ENCODE assay signal across 9 mouse cellular contexts in the genomic region with DNA sequence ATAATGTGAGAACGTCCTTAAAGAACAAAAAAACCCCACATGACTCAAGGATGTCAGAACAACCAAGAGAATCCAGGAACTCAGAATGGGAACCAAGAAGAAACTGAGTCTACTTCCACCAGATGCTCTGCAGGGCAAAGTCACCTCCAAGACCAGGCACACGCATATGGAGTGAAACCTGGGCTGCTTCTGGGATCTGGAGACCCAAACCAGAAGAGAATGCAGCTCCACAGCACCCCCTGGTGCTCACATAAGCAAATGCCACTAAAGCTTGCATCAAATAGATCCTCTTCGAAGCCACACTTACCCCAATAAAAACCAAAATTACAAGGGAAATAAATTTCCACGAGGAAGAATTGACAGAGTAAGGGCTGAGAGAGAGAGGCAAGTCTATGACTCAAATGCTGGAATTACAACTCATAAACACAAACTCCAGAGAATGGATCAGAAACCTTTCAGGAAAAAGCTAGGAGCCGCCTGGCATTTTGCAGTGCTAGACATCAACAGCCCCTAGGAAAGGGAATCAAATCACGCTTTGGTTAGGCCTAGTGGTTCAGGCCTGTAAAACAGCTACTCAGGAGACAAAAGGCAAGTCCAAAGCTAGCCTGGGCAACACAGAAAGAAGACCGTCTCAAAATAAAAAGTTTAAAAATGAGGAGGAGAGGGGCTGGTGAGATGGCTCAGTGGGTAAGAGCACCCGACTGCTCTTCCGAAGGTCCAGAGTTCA. TPM values are rescaled to one million over a fixed set of nuclear protein-coding genes. Genes with fewer than 3 reads are reported as not detected.
A peak's percentile ranks its signal among the peaks of the same experiment; 100 is the strongest.
DNase-seq lines count a peak whose midpoint lies in the region; ATAC-seq lines count a peak whose summit lies in the region.
"Had no signal": no experiment of that assay in that cellular context is flagged by ENCODE, and none has a peak within 500 bp of the region (broad histone marks: within the 10 kb centered on the region; RNA-seq: fewer than 3 reads in every experiment).

No protein-coding gene starts in this region.

- peak; percentile 52; the same call in 1 of the 2 replicates for ATAC-seq in kidney, embryonic 16.5 days (ENCODE audit: low FRiP score, low TSS enrichment)
- no peak for ATAC-seq in limb, embryonic 15.5 days (ENCODE audit: insufficient number of reproducible peaks, low FRiP score, low TSS enrichment, low read depth)
- no peak for ATAC-seq in inflammation-experienced regulatory T-cells, adult 6 months

- peak; percentile 71 to 74 for DNase-seq in B cell, adult 2 months
- DNase-seq in MN1 (ENCODE audit: low spot score), result peak; percentile 88
- peak; percentile 55 for DNase-seq in cerebellum, adult 9-10 months
- peak; percentile 26 to 61 for DNase-seq in gastrocnemius, postnatal 4 days (ENCODE audit: low spot score in 2 of 2)
- DNase-seq in right cerebral cortex, adult 2 months (ENCODE audit: low spot score in 2 of 2), result peak; percentile 68 to 71

- H3K4me1 ChIP-seq in kidney, embryonic 16.5 days (ENCODE audit: insufficient read depth, low read length), result peaks cover 29% of the 10 kb centered on the region
- H3K4me1 ChIP-seq in limb, embryonic 15.5 days, result peaks cover 11% of the 10 kb centered on the region; the same call in 1 of the 2 replicates
- H3K4me1 ChIP-seq: hindbrain, embryonic 15.5 days had no signal

- peaks cover 42% of the 10 kb centered on the region for H3K36me3 ChIP-seq in kidney, embryonic 16.5 days (ENCODE audit: insufficient read depth, low read length)
- H3K36me3 ChIP-seq in limb, embryonic 15.5 days, result peaks cover 66% of the 10 kb centered on the region

- H3K9me3 ChIP-seq in kidney, embryonic 16.5 days (ENCODE audit: low read length), result no peaks in the 10 kb centered on the region
- no peaks in the 10 kb centered on the region for H3K9me3 ChIP-seq in limb, embryonic 15.5 days
- H3K9me3 ChIP-seq: hindbrain, embryonic 15.5 days had no signal

- no peaks in the 10 kb centered on the region for H3K27me3 ChIP-seq in kidney, embryonic 16.5 days (ENCODE audit: insufficient read depth, low read length)
- no peaks in the 10 kb centered on the region for H3K27me3 ChIP-seq in limb, embryonic 15.5 days
- H3K27me3 ChIP-seq: hindbrain, embryonic 15.5 days had no signal

- no peak overlapping the region for H3K9ac ChIP-seq in kidney, embryonic 16.5 days (replicated peaks; ENCODE audit: low read length)
- no peak overlapping the region for H3K9ac ChIP-seq in limb, embryonic 15.5 days
- H3K9ac ChIP-seq: hindbrain, embryonic 15.5 days had no signal

- no peak overlapping the region for H3K4me2 ChIP-seq in kidney, embryonic 16.5 days (replicated peaks; ENCODE audit: low read depth, low read length)
- no peak overlapping the region for H3K4me2 ChIP-seq in limb, embryonic 15.5 days
- H3K4me2 ChIP-seq: hindbrain, embryonic 15.5 days had no signal

- peak overlapping the region; percentile 88 for H3K27ac ChIP-seq in kidney, embryonic 16.5 days (ENCODE audit: low read length)
- H3K27ac ChIP-seq in limb, embryonic 15.5 days, result peak overlapping the region; percentile 8; the same call in 1 of the 2 replicates
- H3K27ac ChIP-seq: hindbrain, embryonic 15.5 days had no signal

- no peak overlapping the region for H3K4me3 ChIP-seq in kidney, embryonic 16.5 days (ENCODE audit: low read length)
- no peak overlapping the region for H3K4me3 ChIP-seq in limb, embryonic 15.5 days
- H3K4me3 ChIP-seq: hindbrain, embryonic 15.5 days had no signal

- 49% methylated on average over 9 of the region's 9 CpGs for WGBS in kidney, embryonic 16.5 days
- WGBS in limb, embryonic 15.5 days, result 57% methylated on average over 9 of the region's 9 CpGs

RNA-seq across cellular contexts. Expression of a gene that starts 13.8 kb away (rescaled TPM):
- 10 to 100 TPM; 68.0 to 80.5 TPM for total RNA-seq in gastrocnemius, postnatal 4 days (2021)
- polyA plus RNA-seq in kidney, embryonic 16.5 days (2015; fragmentation: Nextera tagmentation; extraction: Ambion mirVana), result 34.1 and 34.4 TPM in 2 replicates
- 28.8 and 30.8 TPM in 2 replicates for polyA plus RNA-seq in limb, embryonic 15.5 days (2015; fragmentation: Nextera tagmentation; extraction: Ambion mirVana)
- 10 to 100 TPM in 2 of 3 experiments, 1 to 10 TPM in 1; 8.6 to 12.4 (median 11.0) TPM for polyA plus RNA-seq in inflammation-experienced regulatory T-cells, adult 6 months (2017; shearing (Covaris generic))

RNA-seq across cellular contexts. Expression of a gene that starts 18.7 kb away (rescaled TPM):
- 1 to 10 TPM in 1 of 2 experiments, not detected in 1; 4.6 TPM for total RNA-seq in gastrocnemius, postnatal 4 days (2021)
- not detected in 2 replicates for polyA plus RNA-seq in kidney, embryonic 16.5 days (2015; fragmentation: Nextera tagmentation; extraction: Ambion mirVana)
- polyA plus RNA-seq in limb, embryonic 15.5 days (2015; fragmentation: Nextera tagmentation; extraction: Ambion mirVana), result 0.28 and 0.43 TPM in 2 replicates
- under 1 TPM in 1 of 3 experiments, not detected in 2; 0.28 TPM for polyA plus RNA-seq in inflammation-experienced regulatory T-cells, adult 6 months (2017; shearing (Covaris generic))
- polyA plus RNA-seq: hindbrain, embryonic 15.5 days had no signal

RNA-seq across cellular contexts. Expression of a gene that starts 29.6 kb away (rescaled TPM):
- total RNA-seq in gastrocnemius, postnatal 4 days (2021), result under 1 TPM in 1 of 2 experiments, not detected in 1; 0.39 TPM
- polyA plus RNA-seq in kidney, embryonic 16.5 days (2015; fragmentation: Nextera tagmentation; extraction: Ambion mirVana), result 0.39 and 0.45 TPM in 2 replicates
- 0.17 and 0.52 TPM in 2 replicates for polyA plus RNA-seq in limb, embryonic 15.5 days (2015; fragmentation: Nextera tagmentation; extraction: Ambion mirVana)
- under 1 TPM in 2 of 3 experiments, not detected in 1; 0.15 to 0.56 TPM for polyA plus RNA-seq in inflammation-experienced regulatory T-cells, adult 6 months (2017; shearing (Covaris generic))

RNA-seq across cellular contexts. Expression of a gene that starts 34.1 kb away (rescaled TPM):
- total RNA-seq in gastrocnemius, postnatal 4 days (2021), result 10 to 100 TPM; 19.3 to 24.8 TPM
- 15.4 and 15.9 TPM in 2 replicates for polyA plus RNA-seq in kidney, embryonic 16.5 days (2015; fragmentation: Nextera tagmentation; extraction: Ambion mirVana)
- 13.1 and 14.4 TPM in 2 replicates for polyA plus RNA-seq in limb, embryonic 15.5 days (2015; fragmentation: Nextera tagmentation; extraction: Ambion mirVana)
- polyA plus RNA-seq in inflammation-experienced regulatory T-cells, adult 6 months (2017; shearing (Covaris generic)), result 1 to 10 TPM; 4.8 to 6.8 (median 5.1) TPM

RNA-seq across cellular contexts. Expression of a gene that starts 34.2 kb away (rescaled TPM):
- 10 to 100 TPM in 1 of 2 experiments, 1 to 10 TPM in 1; 8.9 to 10.1 TPM for total RNA-seq in gastrocnemius, postnatal 4 days (2021)
- polyA plus RNA-seq in kidney, embryonic 16.5 days (2015; fragmentation: Nextera tagmentation; extraction: Ambion mirVana), result 40.6 and 43.9 TPM in 2 replicates
- 32.4 and 34.1 TPM in 2 replicates for polyA plus RNA-seq in limb, embryonic 15.5 days (2015; fragmentation: Nextera tagmentation; extraction: Ambion mirVana)
- polyA plus RNA-seq in inflammation-experienced regulatory T-cells, adult 6 months (2017; shearing (Covaris generic)), result 10 to 100 TPM; 17.8 to 26.0 (median 17.9) TPM
